Mouse (Mus musculus) kidney, adult 2 months (tissue): ENCODE results near the gene Copz1.

Experiments used
- CTCF ChIP-seq: fragments of 200-500 bp; conservative IDR thresholded peaks from 2 replicates; pipeline ENCODE4 v1.5.1; 2011; ENCODE audit warnings: low read depth, mild to moderate bottlenecking, control low read depth, low read length, moderate library complexity, mixed read lengths; ENCODE audit not compliant: insufficient read depth, insufficient read length
- POLR2A ChIP-seq: fragments of 200-500 bp; IDR thresholded peaks from one replicate; pipeline ENCODE4 v1.6.1; 2011; ENCODE audit warnings: low read depth, low read length, control low read depth

DNA sequence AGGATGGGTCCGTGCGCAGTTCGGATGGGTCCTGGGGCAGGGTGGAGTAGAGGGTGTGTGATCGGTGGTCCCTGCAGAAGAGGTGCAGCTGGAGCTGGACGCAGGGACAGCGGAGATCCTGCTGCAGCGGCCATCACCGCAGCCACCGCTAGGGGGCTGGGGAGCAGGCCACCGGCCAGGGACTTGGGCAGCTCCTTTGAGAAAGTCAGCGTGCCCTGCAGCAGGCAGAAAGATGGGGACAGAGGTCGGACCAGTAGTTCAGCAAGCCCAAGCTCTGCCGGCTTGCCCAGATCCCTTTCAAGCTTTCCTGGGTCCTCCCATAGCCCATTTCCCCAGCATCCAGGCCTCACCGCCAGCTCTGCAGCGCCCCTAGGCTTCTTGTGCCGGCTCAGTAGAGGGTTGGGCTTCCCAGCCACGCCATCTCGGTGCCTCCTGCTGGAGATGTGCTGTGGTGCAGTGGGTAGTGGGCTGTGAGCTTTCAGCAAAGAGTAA is 42.5 kb downstream of the Copz1 start:
- peak; percentile 72 for TF ChIP-seq CTCF
- no peak for TF ChIP-seq POLR2A
